Mouse (Mus musculus) thymus, adult 2 months (tissue): ENCODE results near the gene Ptar1. TPM values are rescaled to one million over a fixed set of nuclear protein-coding genes. Genes with fewer than 3 reads are reported as not detected.
A peak's percentile ranks its signal among the peaks of the same experiment; 100 is the strongest.

ENCODE experiments used
- DNase-seq: peaks from one replicate; pipeline ENCODE4 v3.0.0; 2021
- H3K27ac ChIP-seq: fragments of 200-500 bp; 2 replicates; pipeline ENCODE4 v1.5.1; 2012; ENCODE audit warnings: low read length, control low read depth; ENCODE audit not compliant: control insufficient read depth, insufficient read depth
- H3K27me3 ChIP-seq: fragments of 200-500 bp; 2 replicates; pipeline ENCODE4 v1.6.1; 2012; ENCODE audit warnings: mild to moderate bottlenecking, low read length, moderate library complexity, mixed read lengths; ENCODE audit not compliant: control insufficient read depth, insufficient read depth
- H3K36me3 ChIP-seq: fragments of 200-500 bp; 2 replicates; pipeline ENCODE4 v1.6.1; 2012; ENCODE audit warnings: mild to moderate bottlenecking, low read length, moderate library complexity; ENCODE audit not compliant: control insufficient read depth, insufficient read depth
- H3K4me1 ChIP-seq: fragments of 200-500 bp; replicated peaks from 2 replicates; pipeline ENCODE4 v1.6.1; 2012; ENCODE audit warnings: low read length; ENCODE audit not compliant: control insufficient read depth, insufficient read depth
- H3K4me3 ChIP-seq: fragments of 200-500 bp; 2 replicates; pipeline ENCODE4 v1.5.1; 2012; ENCODE audit warnings: mild to moderate bottlenecking, low read length, control low read depth, moderate library complexity; ENCODE audit not compliant: control insufficient read depth, insufficient read depth
- CTCF ChIP-seq: fragments of 200-500 bp; IDR thresholded peaks from 2 replicates; pipeline ENCODE4 v1.5.1; 2012; ENCODE audit warnings: mild to moderate bottlenecking, control low read depth, low read length, moderate library complexity, borderline replicate concordance; ENCODE audit not compliant: control insufficient read depth, poor library complexity, insufficient read depth; ENCODE audit errors: extremely low read depth
- POLR2A ChIP-seq: fragments of 200-500 bp; IDR thresholded peaks from 2 replicates; pipeline ENCODE4 v1.6.1; 2012; ENCODE audit warnings: mild to moderate bottlenecking, low read length, control low read depth, moderate library complexity; ENCODE audit not compliant: control insufficient read depth, poor library complexity, insufficient read depth; ENCODE audit errors: extremely low read depth
- WGBS: fragments of 180-500 bp; shearing (Covaris S2); methylation state at CpG from one replicate; pipeline ENCODE4 v1.1.7; 2018; 5-methylcytosine and 5-hydroxymethylcytosine counted together
- polyA plus RNA-seq: library from polyadenylated mRNA; depleted of rRNA; stranded (reverse); fragments of >200 nt; gene quantifications from 2 replicates; pipeline ENCODE4 v1.2.3, GENCODE M21; 2012; rRNA removed

Gene Ptar1
- 4.8 and 5.0 TPM in 2 replicates for polyA plus RNA-seq

GRCm38 (mm10) chr19:23687296-23688021 is at the start of gene Ptar1:
TSS of gene Ptar1 (plus strand) at chr19:23687429.
- under 1% methylated on average over 93 of the region's 93 CpGs for WGBS
- Histone ChIP-seq H3K27me3 (no peaks in the 10 kb centered on the region), H3K4me3 (peak within 1 kb of the TSS; percentile 92), H3K4me1 (peaks cover 2% of the 10 kb centered on the region; the same call in 1 of the 2 replicates), H3K36me3 (no peaks in the 10 kb centered on the region), H3K27ac (peak within 1 kb of the TSS; percentile 48)
- TF ChIP-seq CTCF (0 out of 2 replicates have a peak, but pooled peaks have one; percentile 33), POLR2A (peak; percentile 65; the same call in 1 of the 2 replicates)
- DNase-seq, result peak; percentile 89

- TF ChIP-seq CTCF, result no peak
- TF ChIP-seq POLR2A, result no peak
- no peak overlapping the region for H3K4me3 ChIP-seq
- no peak overlapping the region for H3K27ac ChIP-seq
- DNase-seq, result no peak
- no peaks in the 10 kb centered on the region for H3K27me3 ChIP-seq
- H3K4me1 ChIP-seq, result no peaks in the 10 kb centered on the region
- WGBS, result 94% methylated on average over 5 of the region's 5 CpGs
- no peaks in the 10 kb centered on the region for H3K36me3 ChIP-seq
These were observed 43.4 kb upstream of the Ptar1 start for GRCm38 (mm10) chr19:23643819-23644218.

GRCm38 (mm10) chr19:23645347-23645746 is 41.9 kb upstream of the Ptar1 start:
- no peaks in the 10 kb centered on the region for H3K36me3 ChIP-seq
- TF ChIP-seq POLR2A, result no peak
- H3K27ac ChIP-seq, result no peak overlapping the region
- WGBS, result 90% methylated on average over 7 of the region's 7 CpGs
- DNase-seq, result no peak
- H3K4me1 ChIP-seq, result no peaks in the 10 kb centered on the region
- no peak overlapping the region for H3K4me3 ChIP-seq
- no peaks in the 10 kb centered on the region for H3K27me3 ChIP-seq

- Histone ChIP-seq H3K27me3 (no peaks in the 10 kb centered on the region), H3K27ac (no peak overlapping the region), H3K4me3 (no peak overlapping the region), H3K4me1 (no peaks in the 10 kb centered on the region), H3K36me3 (no peaks in the 10 kb centered on the region)
- 98% methylated on average over 7 of the region's 7 CpGs for WGBS
- TF ChIP-seq POLR2A (no peak), CTCF (no peak)
- DNase-seq, result no peak
These were observed 39.9 kb upstream of the Ptar1 start for GRCm38 (mm10) chr19:23647308-23647707.

GRCm38 (mm10) chr19:23652644-23653043 is 34.6 kb upstream of the Ptar1 start, which contains the start of gene 1700028P14Rik:
TSS of gene 1700028P14Rik (minus strand) at chr19:23652812.
- no peak within 1 kb of the TSS for H3K27ac ChIP-seq
- WGBS, result 23% methylated on average over 13 of the region's 13 CpGs
- no peak for DNase-seq
- H3K4me3 ChIP-seq, result no peak within 1 kb of the TSS
- no peaks in the 10 kb centered on the region for H3K27me3 ChIP-seq
- H3K36me3 ChIP-seq, result no peaks in the 10 kb centered on the region
- TF ChIP-seq POLR2A, result no peak
- TF ChIP-seq CTCF, result no peak
- H3K4me1 ChIP-seq, result no peaks in the 10 kb centered on the region

GRCm38 (mm10) chr19:23653154-23653553 is 34.1 kb upstream of the Ptar1 start:
- no peaks in the 10 kb centered on the region for H3K27me3 ChIP-seq
- no peak overlapping the region for H3K4me3 ChIP-seq
- no peaks in the 10 kb centered on the region for H3K4me1 ChIP-seq
- WGBS, result 95% methylated on average over 5 of the region's 5 CpGs
- no peak for DNase-seq
- no peaks in the 10 kb centered on the region for H3K36me3 ChIP-seq
- no peak overlapping the region for H3K27ac ChIP-seq
- TF ChIP-seq CTCF (no peak), POLR2A (no peak)
